Mouse (Mus musculus): ENCODE results near the gene Pcyt1b.

The Pcyt1b gene

GRCm38 (mm10) chrX:93654218-93655002, at the start of gene Pcyt1b:
Pcyt1b (plus strand) TSS chrX:93654863.
- no peak for DNase-seq

GRCm38 (mm10) chrX:93630256-93630655, 24.4 kb upstream of the Pcyt1b start:
- peak; percentile 2 to 8 for DNase-seq

DNA sequence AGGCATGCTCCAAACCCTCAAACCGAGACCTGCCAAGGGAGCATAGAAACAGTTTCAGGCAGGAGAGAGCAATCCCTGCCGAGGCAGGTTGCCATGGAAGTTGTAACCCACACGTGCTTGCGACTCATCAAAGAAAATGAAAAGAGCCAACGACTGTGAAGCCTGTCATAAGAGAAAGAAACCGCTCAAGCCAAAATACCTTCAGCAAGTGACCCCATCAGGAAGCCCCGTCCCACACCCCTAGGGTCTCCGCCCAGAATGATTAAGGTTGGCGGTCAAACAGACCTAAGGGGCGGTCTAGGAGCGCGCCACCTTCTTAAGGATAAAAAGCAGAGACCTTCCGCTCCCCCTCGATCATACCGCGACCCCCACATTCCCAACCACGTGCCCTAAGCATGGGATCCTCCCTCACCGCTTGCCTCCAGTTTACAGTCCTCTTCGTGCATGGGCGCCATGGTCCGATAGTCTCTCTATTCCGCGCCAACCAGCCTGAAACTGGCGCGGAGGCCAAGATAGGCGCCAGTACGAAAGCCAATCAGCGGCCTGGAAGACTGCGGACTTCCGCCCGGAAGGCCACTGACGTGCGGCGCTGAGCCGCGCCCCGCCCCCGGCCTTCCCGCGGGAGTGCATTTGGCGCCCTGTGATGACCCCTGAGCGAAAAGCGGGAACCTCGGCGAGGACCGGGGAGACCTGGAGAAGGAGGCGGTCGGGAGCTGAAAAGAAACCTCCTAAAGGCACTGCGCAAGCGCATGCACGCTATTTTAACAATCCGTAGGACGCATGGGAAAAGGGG, 22.8 kb upstream of the Pcyt1b start, which contains the start of gene Pola1:
Gene Pola1 (minus strand): TSS at position 499 of the 793 bp plus-strand sequence.
- DNase-seq = peak; percentile 89 to 90

GRCm38 (mm10) chrX:93634861-93635375, 19.7 kb upstream of the Pcyt1b start:
- DNase-seq = no peak

DNA sequence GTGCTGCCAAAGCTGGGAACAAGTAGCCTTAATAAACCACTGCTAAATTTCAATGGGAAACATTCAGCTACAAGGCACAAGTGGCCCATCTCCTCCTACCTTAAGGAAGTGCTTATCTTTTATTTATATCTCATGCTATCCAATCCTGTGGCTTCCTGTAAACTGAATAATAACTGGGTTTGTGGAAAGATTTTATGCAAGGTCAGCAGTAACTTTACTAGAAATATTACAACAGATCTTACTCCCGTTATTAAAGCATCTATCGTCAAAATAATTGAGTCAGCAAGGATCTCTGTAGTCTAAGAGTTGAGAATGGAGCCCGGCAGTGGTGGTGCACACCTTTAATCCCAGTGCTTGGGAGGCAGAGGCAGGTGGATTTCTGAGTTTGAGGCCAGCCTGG, 11.1 kb upstream of the Pcyt1b start:
- no peak for DNase-seq

DNA sequence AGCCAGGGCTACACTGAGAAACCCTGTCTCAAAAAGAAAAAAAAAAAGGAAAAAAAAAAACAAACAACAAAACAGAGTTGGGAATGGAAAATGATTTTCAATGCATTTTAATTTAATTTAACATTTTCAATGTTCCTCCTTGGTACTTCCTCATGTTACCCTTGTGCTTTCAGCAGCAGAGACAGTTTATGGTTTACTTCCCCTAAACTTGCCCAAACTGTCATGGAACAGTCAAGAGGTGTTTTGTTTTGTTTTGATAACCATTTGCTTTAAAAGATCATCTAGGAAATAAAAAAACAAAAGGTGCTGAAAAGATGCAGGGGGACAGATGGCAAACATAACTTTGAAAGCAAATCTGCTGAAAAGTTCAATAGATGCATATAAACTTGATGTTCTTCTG, 10.6 kb upstream of the Pcyt1b start:
- DNase-seq = no peak

- DNase-seq = no peak
Observed at GRCm38 (mm10) chrX:93650738-93651137, 3.9 kb upstream of the Pcyt1b start.

- DNase-seq = no peak
Observed at GRCm38 (mm10) chrX:93655153-93655552, 490 bp downstream of the Pcyt1b start.

- no peak for DNase-seq
Observed at GRCm38 (mm10) chrX:93663919-93664586, 9.4 kb downstream of the Pcyt1b start.

DNA sequence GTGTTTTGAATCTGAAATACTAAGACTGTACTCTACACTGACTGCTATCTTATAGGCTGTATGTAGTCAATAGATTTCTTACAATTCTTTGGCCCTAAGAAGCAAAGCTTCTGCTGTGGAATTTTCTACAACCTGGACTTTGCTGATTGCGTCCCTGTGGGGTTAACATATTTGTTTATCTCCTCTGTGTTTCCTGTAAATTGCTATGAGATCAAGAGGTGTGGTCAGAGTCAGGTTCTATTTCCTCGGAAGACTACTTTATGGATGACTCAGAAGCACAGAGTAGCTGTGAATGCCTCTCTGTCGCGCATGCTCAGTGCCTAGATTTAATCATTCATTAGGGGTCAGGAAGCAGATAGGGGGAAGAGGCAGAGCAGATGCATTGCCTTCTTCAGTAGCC, 10.1 kb downstream of the Pcyt1b start:
- DNase-seq = no peak

GRCm38 (mm10) chrX:93674432-93674831, 19.8 kb downstream of the Pcyt1b start:
- no peak for DNase-seq

DNA sequence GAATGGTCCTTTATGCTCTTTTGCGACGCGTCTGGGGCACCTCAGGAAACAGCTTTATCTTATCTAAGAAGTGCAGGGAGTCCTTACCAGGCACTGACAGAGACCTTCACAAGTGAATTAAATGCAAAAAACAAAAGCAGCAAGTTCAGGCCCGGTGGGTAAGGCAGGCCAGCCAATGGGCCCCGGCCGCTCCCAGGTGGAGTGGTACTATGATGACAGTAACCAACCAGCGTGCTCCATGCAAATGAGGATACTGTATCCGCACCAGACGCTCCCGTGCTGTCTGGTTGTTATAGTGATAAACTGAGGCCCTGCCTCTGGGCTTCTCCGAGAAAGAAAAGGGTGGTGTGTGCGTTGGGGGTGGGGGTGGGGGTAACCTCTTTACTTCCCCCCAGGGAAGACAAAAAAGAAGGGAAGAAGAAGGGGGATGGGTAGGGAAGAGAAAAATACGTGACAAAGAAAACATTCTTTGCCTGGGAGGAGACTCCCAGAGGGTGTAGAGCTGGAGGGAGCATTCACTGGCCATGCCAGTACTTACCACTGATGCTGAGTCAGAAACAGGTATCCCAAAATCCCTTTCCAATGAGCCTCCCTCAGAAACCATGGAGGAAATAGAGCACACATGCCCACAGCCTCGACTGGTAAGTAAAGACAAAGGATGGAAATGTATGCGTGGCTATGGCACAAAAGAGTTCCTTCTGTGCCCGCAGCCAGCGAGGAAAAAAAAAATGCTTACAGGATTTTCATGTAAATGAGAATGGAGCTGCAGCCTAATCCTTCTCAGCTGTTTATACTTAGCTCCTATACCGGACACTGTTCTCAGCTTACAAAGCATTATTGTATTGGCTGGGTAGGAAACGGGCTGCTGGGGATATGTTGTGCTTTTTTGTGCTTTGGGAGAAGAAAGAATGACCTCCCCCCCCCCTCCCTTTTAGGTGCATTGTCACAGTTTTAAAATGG, 20.5 kb downstream of the Pcyt1b start:
- DNase-seq = peak; percentile 66 to 73

DNA sequence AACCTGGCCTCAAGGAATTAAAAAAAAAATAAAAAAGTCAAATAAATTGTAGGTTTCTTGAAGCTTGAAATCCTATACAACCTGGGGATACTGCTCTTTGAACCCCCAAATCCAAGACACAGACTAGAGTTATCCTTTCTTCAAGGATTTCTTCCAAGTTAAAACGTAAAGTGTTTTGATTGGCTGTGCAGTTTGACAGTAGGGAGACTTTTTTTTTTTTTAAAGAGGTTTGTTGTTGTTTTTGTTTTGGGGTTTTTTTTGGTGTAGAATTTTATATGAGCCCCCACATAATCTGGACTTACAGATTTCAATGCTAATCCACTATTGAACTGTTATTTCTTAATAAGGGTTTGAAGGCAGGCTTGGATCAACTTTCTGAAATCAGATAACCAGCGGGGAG, 21.6 kb downstream of the Pcyt1b start:
- DNase-seq = no peak

DNA sequence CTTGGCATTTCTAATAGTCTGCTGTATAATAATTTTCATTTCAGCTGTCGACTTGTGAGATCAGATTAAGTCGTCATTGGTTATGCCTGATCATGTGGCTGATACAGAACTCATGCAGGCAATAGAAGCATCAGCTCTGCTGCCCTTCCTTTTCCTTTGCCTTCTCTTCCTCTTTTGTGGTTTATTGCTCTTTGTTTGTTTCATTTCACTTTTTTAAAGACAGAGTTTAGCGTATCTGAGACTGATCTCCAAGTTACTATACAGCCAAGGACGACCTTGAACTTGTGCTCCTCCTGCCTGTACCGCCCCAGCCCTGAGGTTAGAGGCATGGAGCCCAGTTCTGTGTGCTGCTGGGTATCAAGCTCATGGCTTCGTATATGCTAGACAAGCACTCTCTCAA, 34.6 kb downstream of the Pcyt1b start:
- no peak for DNase-seq

DNA sequence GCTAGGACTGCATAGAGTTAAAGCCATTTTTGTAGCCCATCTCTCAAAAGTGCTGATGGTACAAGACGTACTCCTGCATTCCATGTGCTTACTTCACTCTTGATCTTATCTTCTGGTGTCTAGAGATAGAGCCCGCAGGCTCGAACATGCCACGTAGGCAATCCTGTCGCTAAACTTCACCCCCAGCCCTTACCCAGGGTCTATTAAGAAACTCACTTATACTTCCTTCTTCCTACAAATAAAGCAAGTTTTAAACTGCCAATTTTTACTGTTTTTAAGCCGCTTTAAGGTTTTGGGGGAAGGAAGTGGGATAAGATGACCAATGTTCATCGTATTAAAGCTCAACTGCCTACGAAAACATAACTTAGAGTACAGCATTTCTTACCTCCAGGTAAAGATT, 36.0 kb downstream of the Pcyt1b start:
- no peak for DNase-seq

DNA sequence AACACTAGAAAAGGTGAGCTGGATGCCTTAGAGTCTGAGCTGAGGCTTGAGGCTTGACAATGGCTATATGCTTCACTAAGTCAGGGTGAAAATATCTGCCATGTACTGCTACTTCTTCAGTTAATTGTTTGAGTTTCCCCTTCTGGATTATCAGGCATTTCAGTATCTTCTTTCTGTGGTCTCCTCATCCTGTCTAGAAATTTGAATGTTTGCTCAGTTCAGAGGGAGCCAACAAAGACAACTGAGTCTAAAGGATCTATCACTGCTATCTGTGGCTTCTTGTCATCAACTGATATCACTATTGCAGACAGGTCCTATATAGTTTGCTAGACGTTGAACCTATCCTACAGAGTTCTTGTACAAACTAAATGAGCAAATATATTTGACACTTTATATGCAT, 42.9 kb downstream of the Pcyt1b start:
- no peak for DNase-seq

DNA sequence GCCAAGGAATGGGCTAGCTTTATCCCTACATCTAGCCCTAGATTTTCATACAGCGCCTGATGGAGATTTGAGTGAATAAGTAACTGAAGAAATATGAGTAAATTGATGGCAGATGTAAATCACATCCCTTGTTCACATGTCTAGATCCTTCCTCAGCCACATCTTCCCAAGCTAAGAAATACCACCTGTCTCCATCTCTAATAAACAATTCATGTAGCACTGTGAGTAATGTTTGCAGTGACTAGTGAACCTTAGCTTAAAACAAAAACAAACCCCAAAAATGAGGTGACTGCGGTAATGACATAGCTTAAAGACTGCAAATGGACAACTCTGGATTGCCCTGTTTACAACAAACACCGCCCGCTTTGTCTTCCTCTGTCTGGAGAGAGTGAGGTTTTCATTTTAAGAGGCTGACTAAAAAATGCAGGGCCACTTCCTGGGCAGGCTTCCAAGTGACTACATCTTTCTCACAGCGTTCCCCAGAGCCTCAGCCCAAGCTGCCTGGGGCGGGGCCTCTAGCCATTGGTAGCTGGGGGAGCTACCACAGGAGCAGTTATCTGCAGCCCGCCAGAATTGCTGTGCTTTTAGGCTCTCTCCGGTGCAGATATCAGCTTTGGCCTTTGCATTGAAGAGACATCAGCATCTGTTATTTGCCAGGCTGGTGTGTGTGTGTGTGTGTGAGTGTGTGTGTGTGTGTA, 46.0 kb downstream of the Pcyt1b start:
- peak; percentile 65 to 66 for DNase-seq

- no peak for DNase-seq
Observed at GRCm38 (mm10) chrX:93712566-93712965, 57.9 kb downstream of the Pcyt1b start.

- DNase-seq = no peak
Observed at GRCm38 (mm10) chrX:93729529-93729928, 74.9 kb downstream of the Pcyt1b start.

GRCm38 (mm10) chrX:93730854-93731253, 76.2 kb downstream of the Pcyt1b start:
- no peak for DNase-seq

DNA sequence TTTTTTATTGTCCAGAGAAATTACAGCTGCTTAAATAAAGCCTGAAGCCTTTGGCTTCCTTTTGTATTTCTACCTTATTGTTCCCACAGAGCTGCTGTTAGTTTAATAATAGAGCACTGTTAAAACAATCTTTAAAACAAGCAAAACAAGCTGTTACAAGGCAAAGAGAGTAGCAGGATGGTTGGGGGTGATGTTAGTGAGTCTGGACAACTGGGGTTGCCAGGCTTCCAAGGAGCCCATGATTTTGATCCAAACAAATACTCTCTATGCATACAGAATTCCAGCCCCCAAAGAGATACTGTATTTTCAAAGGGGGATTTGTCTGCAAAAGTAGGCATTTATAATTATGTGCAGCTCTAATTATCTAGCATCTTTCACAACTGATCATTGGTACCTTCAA, 77.7 kb downstream of the Pcyt1b start:
- DNase-seq = no peak
